Mouse (Mus musculus) liver, adult 2 months (tissue): ENCODE measurements around the gene Ddx42. TPM values are rescaled to one million over a fixed set of nuclear protein-coding genes. Genes with fewer than 3 reads are reported as not detected.
"Not testable (repeated sequence)": the region's sequence is repeated elsewhere in the genome, so short reads cannot be mapped to it uniquely, and the experiment has no call there.

Source experiments
- DNase-seq: peaks from one replicate; pipeline ENCODE4 v3.0.0-alpha.2; 2011; ENCODE audit warnings: low read depth, low spot score; ENCODE audit errors: extremely low read depth
- H3K27ac ChIP-seq: fragments of 200-500 bp; replicated peaks from 2 replicates; pipeline ENCODE4 v1.5.1; 2012; ENCODE audit warnings: low read depth, mild to moderate bottlenecking, control low read depth, inconsistent platforms, low read length; ENCODE audit not compliant: insufficient read depth
- H3K27me3 ChIP-seq: fragments of 200-500 bp; 2 replicates; pipeline ENCODE4 v1.6.1; 2012; ENCODE audit warnings: mild to moderate bottlenecking, moderate library complexity, low read length, inconsistent platforms; ENCODE audit not compliant: control insufficient read depth, insufficient read depth
- H3K36me3 ChIP-seq: fragments of 200-500 bp; 2 replicates; pipeline ENCODE4 v1.6.1; 2012; ENCODE audit warnings: low read length, inconsistent platforms; ENCODE audit not compliant: control insufficient read depth, insufficient read depth
- H3K4me1 ChIP-seq: fragments of 200-500 bp; 2 replicates; pipeline ENCODE4 v1.6.1; 2011; ENCODE audit warnings: low read length; ENCODE audit not compliant: control insufficient read depth, insufficient read depth
- H3K4me3 ChIP-seq: fragments of 200-500 bp; 2 replicates; pipeline ENCODE4 v1.5.1; 2011; ENCODE audit warnings: low read depth, mild to moderate bottlenecking, control low read depth, low read length, moderate library complexity; ENCODE audit not compliant: insufficient read depth
- H3K79me2 ChIP-seq: fragments of 200-500 bp; 2 replicates; pipeline ENCODE4 v1.6.1; 2012; ENCODE audit warnings: inconsistent platforms, mild to moderate bottlenecking, low read length, moderate library complexity; ENCODE audit not compliant: control insufficient read depth, insufficient read depth
- H3K9ac ChIP-seq: fragments of 200-500 bp; 2 replicates; pipeline ENCODE4 v1.6.1; 2012; ENCODE audit warnings: low read depth, mild to moderate bottlenecking, control low read depth, inconsistent platforms, low read length
- CTCF ChIP-seq: fragments of 200-500 bp; IDR thresholded peaks from 2 replicates; pipeline ENCODE4 v1.5.1; 2011; ENCODE audit warnings: low read depth, low read length, control low read depth
- POLR2A ChIP-seq: fragments of 200-500 bp; IDR thresholded peaks from 2 replicates; pipeline ENCODE4 v1.6.1; 2011; ENCODE audit warnings: low read length, control low read depth; ENCODE audit not compliant: insufficient read depth; ENCODE audit errors: extremely low read depth
- WGBS: fragments of 180-500 bp; shearing (Covaris S2); methylation state at CpG from one replicate; pipeline ENCODE4 v1.1.7; 2018; 5-methylcytosine and 5-hydroxymethylcytosine counted together
- polyA plus RNA-seq: library from polyadenylated mRNA; depleted of rRNA; stranded (reverse); fragments of >200 nt; gene quantifications from 2 replicates; pipeline ENCODE4 v1.2.3, GENCODE M21; 2012
- total RNA-seq: library from RNA; depleted of rRNA; stranded (reverse); fragments of >200 nt; gene quantifications from 2 replicates; pipeline ENCODE4 v1.2.3, GENCODE M21; 2014

Ddx42 gene
- total and polyA plus RNA-seq, 2 experiments, result 5.1 to 19.7 TPM

DNA sequence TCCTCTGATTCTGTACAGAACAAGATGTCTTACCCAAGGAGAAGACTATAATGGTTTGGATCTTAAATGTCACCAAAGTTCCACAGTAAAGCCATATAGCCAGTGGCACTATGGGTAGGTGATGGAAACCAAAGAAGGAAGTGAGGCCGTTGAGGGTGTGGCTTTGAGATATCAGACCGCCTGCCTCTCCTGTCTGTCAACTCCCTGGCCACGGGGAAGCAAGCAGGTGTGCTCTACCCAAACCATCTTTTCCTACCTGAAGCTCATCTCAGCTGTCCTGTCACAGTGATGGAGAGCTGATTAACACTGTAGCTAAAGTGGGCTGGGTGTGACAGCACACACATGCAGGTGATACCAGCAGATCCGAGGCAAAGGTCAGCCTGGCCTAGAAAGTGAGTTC is 18.4 kb upstream of the Ddx42 start:
- Histone ChIP-seq H3K9ac (no peak overlapping the region), H3K36me3 (peaks cover 34% of the 10 kb centered on the region), H3K27me3 (no peaks in the 10 kb centered on the region), H3K27ac (no peak overlapping the region), H3K4me3 (no peak overlapping the region), H3K79me2 (no peaks in the 10 kb centered on the region), H3K4me1 (peaks cover 11% of the 10 kb centered on the region; the same call in 1 of the 2 replicates)
- DNase-seq, result no peak
- TF ChIP-seq CTCF (no peak), POLR2A (no peak)
- WGBS, result 86% methylated on average over 4 of the region's 4 CpGs

- not testable (repeated sequence) for H3K27me3 ChIP-seq, H3K9ac ChIP-seq, H3K79me2 ChIP-seq, H3K27ac ChIP-seq, H3K4me3 ChIP-seq, DNase-seq, H3K4me1 ChIP-seq
- WGBS, result 91% methylated on average over 7 of the region's 7 CpGs
- H3K36me3 ChIP-seq, result peaks cover 47% of the 10 kb centered on the region
Measured at GRCm38 (mm10) chr11:106199997-106200396, 16.7 kb upstream of the Ddx42 start.

DNA sequence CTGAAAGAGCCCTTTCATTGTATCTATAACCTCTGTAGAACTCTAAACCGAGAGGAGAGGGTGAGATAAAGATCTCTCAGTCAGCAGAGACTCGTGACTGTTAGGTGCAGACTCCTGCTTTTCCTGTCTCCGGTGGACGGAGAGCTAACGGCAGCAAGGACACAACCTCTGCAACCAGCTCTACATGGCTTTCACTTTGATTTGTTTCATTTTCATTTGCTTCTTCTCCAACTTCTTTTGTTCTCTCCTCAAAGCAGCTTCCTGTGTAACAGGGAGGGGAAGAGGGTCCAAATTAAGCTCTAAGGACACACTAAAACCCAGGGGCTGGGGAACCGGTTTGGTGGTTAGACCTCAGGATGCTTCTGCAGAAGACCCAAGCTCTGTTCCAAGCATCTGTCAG is 16.0 kb upstream of the Ddx42 start:
- Histone ChIP-seq H3K27me3 (no peaks in the 10 kb centered on the region), H3K36me3 (peaks cover 54% of the 10 kb centered on the region), H3K4me3 (no peak overlapping the region), H3K9ac (no peak overlapping the region), H3K79me2 (no peaks in the 10 kb centered on the region), H3K4me1 (0 out of 2 replicates have a peak, but pooled peaks cover 3% of the 10 kb centered on the region), H3K27ac (peak overlapping the region; percentile 38; the same call in 1 of the 2 replicates)
- TF ChIP-seq POLR2A (no peak), CTCF (no peak)
- WGBS, result 59% methylated on average over 6 of the region's 6 CpGs
- DNase-seq, result no peak

GRCm38 (mm10) chr11:106201337-106202122 is 15.2 kb upstream of the Ddx42 start:
- Histone ChIP-seq H3K27me3 (no peaks in the 10 kb centered on the region), H3K4me1 (0 out of 2 replicates have a peak, but pooled peaks cover 3% of the 10 kb centered on the region), H3K36me3 (peaks cover 59% of the 10 kb centered on the region), H3K4me3 (no peak overlapping the region), H3K79me2 (no peaks in the 10 kb centered on the region), H3K27ac (peak overlapping the region; percentile 4), H3K9ac (no peak overlapping the region)
- no peak for DNase-seq
- WGBS, result 86% methylated on average over 19 of the region's 19 CpGs
- TF ChIP-seq CTCF, result no peak
- TF ChIP-seq POLR2A, result no peak

GRCm38 (mm10) chr11:106202123-106202465 is 14.6 kb upstream of the Ddx42 start, which contains the start of gene Strada:
TSS of gene Strada (minus strand) at chr11:106202168.
- WGBS, result 76% methylated on average over 5 of the region's 5 CpGs
- Histone ChIP-seq H3K36me3 (peaks cover 62% of the 10 kb centered on the region), H3K4me1 (0 out of 2 replicates have a peak, but pooled peaks cover 3% of the 10 kb centered on the region), H3K27ac (peak within 1 kb of the TSS; percentile 60), H3K9ac (no peak within 1 kb of the TSS), H3K27me3 (no peaks in the 10 kb centered on the region), H3K4me3 (no peak within 1 kb of the TSS), H3K79me2 (no peaks in the 10 kb centered on the region)
- no peak for TF ChIP-seq CTCF
- no peak for TF ChIP-seq POLR2A
- no peak for DNase-seq

GRCm38 (mm10) chr11:106212771-106213170 is 4.0 kb upstream of the Ddx42 start:
- peaks cover 10% of the 10 kb centered on the region for H3K4me1 ChIP-seq
- no peaks in the 10 kb centered on the region for H3K27me3 ChIP-seq
- H3K9ac ChIP-seq, result no peak overlapping the region
- H3K27ac ChIP-seq, result peak overlapping the region; percentile 20
- no peak overlapping the region for H3K4me3 ChIP-seq
- WGBS, result 50% methylated on average over 8 of the region's 8 CpGs
- peak; percentile 58 for DNase-seq
- H3K36me3 ChIP-seq, result peaks cover 36% of the 10 kb centered on the region
- no peak for TF ChIP-seq POLR2A
- no peak for TF ChIP-seq CTCF
- H3K79me2 ChIP-seq, result peaks cover 13% of the 10 kb centered on the region
